Mouse (Mus musculus) thymus, postnatal 36 days (tissue): Measurements from ENCODE around the gene H2-T23.
"Not testable (repeated sequence)": the region's sequence is repeated elsewhere in the genome, so short reads cannot be mapped to it uniquely, and the experiment has no call there.

Experiments
- DNase-seq, 2 experiments: peaks; one replicate each; pipeline ENCODE4 v3.0.0; 2022; ENCODE audit warnings: mixed read lengths in 2 of 2

The H2-T23 gene

DNA sequence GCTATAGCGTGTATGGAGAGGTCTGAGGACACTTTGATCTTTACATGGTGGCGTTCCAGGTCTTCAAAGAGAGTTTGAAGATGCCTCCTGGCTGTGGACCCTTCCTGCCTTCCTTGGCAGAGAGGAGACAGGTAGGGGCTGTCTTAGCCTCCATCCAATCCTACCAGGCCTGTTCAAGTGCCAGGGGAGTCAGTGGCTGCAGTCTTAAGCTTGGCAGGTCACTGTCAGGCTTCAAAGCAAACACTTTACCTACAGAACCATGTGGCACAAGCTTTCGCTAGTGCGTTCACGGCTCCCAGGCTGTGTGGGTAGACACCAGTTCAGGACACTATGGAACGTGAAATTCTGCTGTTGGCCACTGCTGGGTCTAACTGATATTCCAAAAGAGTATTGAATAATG is 9.7 kb downstream of the H2-T23 start:
- no peak for DNase-seq

DNA sequence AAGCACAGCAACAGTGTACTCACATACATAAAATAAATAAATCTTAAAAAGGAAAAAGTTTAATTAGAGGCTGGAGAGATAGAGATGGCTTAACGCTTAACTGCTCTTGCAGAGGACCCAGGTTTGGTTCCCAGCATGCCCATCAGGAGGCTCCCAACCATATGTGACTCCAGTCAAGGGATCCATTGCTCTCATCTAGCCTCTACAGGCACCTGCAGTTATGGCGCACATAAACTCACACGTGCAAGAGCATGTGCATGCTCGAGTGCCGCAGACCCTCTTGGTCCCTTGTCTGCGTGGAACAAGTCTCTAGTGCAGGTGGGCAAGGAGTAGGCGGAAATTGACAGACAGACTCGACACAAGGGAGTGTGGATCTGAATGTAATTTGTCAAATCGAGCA is 10.6 kb downstream of the H2-T23 start:
- DNase-seq = peak in 1 of 2 experiments; percentile 35

DNA sequence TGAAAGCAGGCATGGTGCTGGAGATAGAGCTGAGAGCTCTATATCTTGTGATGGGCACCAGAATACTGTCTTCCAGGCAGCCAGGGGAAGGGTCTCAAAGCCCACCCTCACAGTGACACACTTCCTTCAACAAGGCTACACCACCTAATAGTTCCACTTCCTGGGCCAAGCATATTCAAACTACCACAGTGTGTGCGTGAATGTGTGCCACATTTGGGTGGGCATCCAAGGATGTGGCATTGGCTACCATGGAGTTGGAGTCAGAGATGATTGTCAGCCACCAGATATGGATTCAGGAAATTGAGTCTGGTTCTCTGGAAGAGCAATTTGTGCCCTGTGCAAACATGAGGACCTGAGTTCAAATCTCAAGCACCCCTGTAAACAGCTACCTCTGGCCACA is 11.3 kb downstream of the H2-T23 start:
- DNase-seq = no peak

DNA sequence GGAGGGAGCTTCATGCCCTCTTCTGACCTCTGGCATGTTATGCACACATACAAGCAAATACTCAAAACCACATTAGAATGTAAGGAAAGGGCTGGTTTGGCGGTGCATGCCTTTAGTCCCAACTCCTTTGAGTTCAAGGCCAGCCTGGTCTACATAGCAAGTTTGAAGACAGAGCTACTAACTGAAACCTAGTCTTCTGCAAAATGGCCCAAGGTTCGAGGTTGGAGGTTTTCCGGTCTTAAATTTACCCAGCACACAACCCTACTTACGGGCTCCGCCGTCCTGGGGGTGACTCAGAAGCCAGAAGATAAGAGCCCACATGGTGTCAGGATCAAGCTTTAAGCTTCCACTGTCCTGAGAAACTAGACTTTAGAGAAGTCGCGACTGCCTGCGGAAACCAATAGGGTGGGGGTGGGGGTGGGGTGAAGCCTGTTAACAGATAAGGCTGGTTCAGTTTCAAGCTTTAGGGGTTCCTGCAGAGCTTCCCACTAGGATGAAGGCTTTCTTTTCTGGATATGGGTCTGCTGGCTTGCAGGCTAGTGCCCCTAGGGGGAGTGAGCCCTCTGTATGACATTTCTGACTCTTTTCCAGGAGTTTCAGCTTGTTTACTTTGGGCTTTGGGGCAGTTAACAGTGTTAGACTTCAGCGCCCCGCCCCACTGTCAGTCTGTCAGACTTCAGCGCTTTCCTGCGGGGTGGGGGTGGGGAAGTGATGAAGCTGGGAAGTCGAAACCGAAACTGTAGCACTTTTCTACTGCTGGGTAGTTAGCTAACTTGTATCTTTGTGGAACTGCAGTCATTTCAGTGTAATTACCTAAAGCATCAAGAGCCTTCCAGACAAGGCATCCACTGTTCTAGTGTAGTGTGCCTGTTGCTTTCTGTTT is 12.2 kb downstream of the H2-T23 start, which contains the start of gene H2-T24:
H2-T24 (minus strand) TSS at position 370 of the 883 bp plus-strand sequence.
- peak; percentile 83 to 85 for DNase-seq

DNA sequence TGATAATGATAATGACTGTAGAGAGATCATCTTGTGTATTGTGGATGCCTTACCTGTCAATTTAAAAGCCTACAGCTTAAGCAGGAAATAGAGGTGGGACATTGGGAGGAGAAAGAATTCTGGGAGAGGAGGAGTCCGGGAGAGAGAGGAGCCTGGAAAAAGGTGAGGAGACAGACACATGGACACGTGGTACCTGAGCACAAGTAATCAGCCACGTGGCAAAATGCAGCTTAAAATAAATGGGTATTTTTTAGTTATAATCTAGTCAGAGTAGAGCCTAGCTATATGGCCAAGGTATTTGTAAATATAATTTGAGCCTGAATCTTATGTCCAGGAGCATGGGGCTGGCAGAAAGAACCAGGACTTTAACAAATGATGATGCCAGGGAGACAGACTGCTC is 13.1 kb downstream of the H2-T23 start:
- DNase-seq = no peak

DNA sequence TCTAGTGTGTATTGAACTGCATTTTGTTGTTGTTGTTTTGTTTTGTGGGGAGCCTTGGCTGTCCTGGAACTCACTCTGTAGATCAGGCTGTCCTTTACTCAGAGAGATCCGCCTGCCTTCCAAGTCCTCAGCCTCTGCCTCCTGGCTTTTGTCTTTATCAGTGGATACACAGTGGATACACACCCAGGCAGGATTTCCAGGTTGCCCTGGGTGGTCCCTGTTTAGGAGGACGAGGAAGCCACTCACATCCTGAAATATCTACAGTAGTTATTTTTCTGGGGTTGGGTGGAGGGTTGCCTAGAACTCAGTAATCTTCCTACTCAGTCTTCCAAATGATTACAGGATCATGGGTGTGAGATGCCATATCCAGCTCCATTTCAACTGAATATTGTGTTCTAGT is 13.7 kb downstream of the H2-T23 start:
- no peak for DNase-seq

DNA sequence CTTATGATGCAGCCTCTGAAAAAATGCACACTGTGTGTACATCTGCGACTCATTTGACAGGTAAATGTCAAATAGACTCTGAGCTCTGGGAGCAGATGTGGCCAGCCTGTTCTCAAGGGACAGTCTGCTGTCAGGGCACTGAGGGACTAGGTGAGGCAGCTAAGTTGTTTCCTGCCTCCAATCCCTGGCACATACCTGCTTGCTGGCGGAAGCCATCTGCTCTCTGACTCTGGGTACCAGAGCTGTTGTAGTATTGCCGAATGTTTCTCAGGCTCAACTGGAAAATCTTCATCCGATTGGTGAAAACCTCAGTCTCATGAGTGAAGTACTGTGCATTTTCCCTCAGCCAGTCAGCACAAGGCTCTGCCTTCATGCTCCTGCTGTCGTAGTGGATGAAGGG is 15.6 kb downstream of the H2-T23 start:
- no peak for DNase-seq

DNA sequence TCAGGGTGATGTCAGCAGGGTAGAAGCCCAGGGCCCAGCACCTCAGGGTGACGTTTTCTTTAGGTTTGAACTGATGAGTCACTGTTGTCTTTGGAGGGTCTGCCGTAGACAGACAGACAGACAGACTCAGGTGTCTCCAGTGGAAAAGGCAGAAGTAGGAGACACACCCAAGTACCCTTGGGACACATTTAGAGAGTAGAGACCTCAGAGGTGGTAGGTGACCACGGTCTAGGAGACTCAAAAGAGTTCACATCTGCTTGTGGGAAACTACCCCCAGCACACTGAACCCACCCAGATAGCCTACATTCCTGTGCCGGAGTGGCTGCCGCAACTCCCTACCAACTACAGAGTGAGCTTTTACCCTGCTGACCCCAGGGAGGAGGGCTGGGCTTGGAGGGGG is 17.7 kb downstream of the H2-T23 start:
- no peak for DNase-seq

DNA sequence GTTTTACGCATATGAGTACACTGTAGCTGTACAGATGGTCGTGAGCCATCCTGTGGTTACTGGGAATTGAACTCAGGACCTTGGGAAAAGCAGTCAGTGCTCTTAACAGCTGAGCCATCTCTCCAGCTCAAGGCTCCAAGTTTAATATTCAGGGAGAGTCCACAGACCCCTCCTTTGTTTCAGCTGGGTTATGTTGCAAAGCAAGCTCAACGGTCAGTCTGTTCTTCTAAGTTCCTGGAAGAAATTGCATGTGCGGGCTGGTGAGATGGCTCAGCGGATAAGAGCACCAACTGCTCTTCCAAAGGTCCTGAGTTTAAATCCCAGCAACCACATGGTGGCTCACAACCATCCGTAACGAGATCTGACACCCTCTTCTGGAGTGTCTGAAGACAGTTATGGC is 28.2 kb downstream of the H2-T23 start:
- DNase-seq = not testable (repeated sequence)

DNA sequence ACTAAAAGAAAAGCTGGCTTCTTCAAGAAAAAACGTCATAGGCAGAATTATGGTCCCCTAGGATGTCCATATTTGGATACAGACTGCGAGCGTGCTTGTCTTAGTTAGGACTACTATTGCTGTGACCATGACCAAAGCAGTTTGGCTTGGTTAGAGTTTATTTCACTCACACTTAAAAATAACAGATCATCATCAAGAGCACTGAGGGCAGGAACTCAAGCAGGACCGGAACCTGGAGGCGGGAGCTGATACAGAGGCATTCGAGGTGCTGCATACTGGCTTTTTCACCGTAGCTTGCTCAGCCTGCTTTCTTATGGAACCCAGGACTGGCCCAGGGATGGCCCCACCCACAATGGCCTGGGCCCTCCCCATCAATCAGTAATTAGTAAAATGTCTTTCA is 29.3 kb downstream of the H2-T23 start:
- DNase-seq = no peak

DNA sequence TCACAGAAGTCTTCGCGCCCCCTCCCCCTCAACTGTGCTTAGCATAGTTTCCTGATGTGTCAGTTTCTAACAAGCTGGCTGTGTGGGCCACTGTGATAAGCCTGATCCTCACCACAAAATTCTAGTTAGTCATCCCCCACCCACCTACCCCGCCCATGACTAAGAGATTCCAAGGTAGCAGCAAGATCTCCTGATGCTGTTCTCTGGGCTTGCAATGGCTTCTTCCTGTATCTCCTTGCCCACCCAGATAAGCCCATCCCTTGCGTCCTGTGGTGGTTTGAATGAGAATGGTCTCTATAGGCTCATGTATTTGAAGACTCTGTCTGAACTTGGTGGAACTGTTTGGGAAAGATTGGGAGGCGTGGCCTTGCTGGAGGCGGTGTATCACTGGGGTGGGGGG is 30.7 kb downstream of the H2-T23 start:
- peak; percentile 20 to 37 for DNase-seq

DNA sequence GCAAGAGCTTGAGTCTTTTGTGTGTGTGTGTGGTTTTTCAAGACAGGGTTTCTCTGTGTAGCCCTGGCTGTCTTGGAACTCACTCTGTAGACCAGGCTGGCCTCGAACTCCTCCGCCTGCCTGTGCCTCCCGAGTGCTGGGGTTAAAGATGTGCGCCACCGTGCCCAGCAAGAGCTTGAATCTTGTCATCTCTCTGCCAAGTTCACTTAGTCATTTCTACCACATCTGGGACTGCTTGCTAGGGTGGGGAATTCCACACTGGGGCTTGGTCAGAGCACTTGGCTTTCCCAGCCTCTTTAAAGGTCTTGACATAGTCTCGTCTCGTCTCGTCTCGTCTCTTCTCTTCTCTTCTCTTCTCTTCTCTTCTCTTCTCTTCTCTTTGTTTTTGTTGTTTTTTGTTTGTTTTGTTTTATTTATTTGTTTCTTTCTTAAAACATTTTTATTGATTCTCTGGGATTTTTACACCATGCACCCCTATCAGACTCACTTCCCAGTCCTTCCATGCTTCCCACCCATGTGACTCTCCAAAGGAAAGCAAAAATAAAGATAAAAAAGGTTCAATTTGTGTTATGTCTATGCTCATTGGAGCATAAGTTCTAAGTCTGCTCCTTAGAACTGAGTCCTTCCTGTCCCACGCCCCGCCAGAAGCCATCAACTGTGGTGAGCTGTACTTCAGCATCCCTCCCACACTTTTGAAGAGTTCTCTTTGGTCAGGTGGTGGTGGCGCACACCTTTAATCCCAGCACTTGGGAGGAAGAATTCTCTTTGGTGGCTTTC is 31.3 kb downstream of the H2-T23 start:
- peak; percentile 36 to 62 for DNase-seq

DNA sequence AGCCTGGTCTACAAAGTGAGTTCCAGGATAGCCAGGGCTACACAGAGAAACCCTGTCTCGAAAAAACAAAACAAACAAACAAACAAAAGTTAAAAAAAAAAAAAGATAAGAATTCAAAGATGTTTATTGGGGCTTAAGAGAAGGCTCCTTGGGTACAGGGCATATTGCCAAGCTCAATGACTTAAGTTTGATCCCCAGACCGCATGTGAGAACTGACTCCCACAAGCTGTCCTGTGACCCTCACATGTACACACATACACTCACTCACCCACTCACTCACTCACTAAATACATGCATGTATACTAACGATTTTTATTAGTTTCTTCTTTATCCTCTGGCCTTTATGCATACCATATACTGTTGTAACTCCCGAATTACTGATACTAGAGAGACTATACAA is 32.3 kb downstream of the H2-T23 start:
- no peak for DNase-seq

DNA sequence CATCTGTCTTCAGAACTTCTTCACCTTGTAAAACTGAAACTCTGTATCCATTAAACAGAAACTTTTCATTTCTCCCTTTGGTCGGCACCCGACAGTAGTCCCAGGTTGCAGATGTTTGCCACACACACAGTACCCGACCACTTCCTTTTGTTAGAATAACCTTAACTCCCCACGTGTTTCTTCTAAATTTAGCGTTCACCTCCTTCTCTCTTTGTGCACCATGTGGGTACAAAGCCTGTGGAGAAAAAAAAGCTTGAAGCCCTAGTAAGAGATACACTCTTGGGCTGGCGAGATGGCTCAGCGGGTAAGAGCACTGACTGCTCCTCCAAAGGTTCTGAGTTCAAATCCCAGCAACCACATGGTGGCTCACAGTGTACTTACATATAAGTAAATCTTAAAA is 33.3 kb downstream of the H2-T23 start:
- DNase-seq = peak; percentile 82 to 84

DNA sequence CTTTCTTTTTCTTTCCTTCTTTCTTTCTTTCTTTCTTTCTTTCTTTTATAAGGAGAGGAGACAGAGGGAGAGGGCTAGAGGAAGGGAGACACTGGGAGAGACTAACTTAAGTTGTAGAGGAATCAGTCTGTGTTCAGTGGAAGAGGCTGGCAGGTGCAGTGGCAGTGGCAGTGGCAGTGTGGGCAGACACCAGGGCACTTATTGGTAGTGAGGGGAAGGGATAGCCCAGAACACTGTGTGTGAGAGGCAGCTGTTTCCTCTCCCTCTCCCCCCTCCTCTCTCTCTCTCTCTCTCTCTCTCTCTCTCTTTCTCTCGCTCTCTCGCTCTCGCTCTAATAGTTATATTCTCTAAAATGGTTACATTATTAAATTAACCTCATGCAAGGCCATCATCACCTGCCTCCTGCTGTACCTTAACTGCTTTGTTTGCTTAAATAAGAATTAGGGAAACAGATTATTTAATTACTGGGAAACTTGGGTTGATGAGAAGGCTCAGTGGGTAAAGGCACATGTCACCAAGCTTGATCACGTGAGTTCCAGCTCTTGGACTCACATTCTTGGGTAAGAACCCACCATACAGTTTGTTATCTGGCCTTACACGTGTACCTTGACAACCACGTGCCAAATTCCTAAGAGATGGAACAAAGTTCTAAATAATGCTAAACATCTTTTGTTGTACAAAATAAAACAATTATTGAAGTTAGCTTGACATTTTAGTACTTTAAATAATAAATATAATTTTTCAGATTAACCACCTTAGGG is 33.9 kb downstream of the H2-T23 start:
- peak; percentile 32 to 57 for DNase-seq

DNA sequence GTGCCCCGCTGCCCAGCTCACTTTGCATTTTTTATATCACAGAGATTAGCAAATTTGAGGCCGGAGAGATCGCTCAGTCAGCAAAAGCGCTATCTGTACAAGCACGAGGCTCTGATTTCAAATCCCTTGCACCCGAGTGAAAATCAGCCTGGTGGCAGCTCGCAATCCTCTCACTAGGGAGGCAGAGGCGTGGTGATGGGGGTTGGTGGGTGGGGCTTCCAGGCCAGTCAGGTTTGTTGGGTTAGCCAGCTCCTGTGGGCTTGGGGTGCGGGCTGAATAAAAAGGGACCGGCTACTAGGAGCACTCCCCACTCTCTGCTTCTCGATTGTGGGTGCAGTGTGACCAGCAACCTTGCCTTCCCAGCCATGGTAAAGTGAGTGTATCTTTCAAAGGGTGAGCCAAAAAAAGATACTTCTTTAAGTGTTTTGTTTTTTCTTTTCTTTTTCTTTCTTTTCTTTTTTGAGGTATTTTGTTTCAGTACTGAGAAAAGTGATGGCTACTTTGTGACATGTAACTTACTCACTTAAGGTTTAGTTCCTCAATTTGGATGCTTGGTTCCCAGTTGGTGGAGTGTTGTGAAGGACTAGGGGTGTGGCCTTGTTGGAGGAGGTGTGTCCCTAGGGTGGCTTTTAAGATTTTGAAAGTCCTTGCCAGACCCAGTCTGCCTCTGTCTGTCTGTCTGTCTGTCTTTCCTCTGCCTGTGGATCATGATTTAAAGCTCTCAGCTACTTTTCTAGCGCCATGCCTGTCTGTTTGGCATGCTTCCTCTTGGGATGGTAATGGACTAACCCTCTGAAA is 34.7 kb downstream of the H2-T23 start:
- peak; percentile 57 to 68 for DNase-seq

DNA sequence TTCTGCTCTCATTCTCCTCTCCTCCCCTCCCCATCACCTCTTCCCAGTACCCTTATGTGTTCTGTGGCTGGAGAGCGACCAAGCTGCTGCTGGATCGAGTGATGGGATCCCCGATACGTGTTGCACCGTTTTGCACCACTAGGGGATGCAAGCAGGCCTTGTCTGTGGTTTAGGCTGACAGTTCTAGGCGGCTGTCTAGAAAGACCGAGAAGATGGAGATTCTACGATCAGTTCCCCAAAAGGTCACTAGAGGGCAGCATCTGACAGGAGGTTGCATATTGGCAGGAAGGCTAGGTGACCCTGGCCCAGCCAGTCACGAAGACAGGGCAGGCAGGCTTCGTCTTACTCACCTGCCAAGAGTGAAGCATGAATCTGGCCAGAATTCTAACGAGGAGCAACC is 35.7 kb downstream of the H2-T23 start:
- peak; percentile 94 to 98 for DNase-seq

DNA sequence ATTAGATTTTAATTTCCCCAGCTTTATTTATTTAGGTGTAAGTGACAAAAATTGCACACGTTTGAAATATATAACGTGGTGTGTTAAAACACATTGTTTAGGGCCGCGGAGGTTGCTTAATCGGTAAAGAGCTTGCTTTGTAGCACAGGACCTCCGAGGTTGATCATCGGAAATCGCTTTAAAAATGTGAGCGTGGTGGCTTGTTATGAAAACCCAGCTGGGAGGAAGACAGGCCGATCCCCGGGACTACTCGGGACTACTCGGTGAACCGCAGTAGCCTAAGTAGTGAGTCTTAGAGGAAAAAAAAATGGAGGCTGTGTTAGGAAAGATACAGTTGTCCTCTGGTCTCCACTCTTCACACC is 37.8 kb downstream of the H2-T23 start:
- DNase-seq = no peak

DNA sequence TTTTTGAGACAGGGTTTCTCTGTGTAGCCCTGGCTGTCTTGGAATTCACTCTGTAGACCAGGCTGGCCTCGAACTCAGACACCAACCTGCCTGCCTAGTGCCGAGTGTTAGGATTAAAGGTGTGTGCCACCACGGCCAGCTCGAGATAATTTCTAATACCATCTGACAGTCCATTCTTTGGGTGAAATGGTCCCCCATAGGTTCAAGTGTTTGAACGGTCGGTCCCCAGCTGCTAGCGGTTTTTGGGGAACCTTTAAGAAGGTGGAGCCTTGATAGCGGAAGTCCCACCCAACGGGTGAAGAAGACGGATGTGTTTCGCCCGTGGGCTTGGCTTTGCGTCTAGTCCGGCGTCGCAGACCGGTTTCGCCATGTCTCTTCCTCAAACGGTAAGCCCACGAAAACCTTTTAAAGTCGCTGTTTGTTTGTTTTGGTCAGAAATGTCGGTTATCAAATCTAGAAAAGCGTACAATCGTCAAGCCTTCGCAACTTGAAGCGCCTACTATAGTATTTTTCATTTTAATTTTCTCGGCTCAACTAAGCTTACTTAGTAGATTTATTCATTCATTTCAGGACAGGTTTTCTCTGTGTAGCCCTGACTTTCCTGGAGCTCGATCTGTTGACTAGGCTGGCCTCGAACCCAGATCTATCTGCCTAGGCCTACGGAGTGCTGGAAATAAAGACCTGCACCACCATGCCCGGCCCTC is 38.3 kb downstream of the H2-T23 start:
- peak; percentile 75 to 79 for DNase-seq

DNA sequence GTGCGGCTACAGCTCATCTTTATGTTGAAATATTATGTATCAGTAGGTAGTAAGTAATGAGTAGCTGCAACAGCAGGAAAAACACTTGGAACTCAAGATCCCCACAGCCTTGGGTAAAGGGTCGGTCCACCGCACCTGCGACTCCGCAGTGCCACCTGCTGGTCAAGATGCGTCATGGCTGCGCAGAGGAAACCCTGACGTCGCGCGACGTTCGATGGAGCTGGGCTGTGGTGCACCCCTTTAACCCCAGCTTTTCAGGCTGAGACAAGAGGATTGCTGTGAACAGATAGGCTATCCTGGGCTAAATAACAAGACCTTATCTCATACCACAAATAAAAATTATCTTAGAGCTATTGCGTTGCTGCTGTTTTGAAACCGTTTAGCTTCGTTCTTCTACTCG is 39.0 kb downstream of the H2-T23 start:
- peak; percentile 78 to 79 for DNase-seq

DNA sequence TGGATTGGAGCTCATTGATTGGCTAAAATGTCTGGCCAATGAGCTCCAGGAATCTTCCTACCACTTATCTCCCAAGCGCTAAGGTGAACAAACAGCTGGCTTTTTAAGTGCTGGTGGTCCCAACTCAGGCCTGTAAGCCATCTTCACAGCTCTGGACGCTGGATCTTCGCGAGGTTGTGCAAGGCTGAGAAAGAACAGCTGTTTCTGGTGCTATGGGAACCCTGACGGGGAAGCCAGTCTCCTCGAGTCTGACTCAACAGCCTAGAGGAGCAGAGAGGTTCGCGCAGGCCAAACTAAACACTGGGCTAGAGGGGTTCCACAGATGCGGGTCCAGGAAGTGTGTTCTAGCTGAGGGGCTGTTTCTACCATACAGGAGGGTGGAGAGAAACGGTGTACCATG is 40.9 kb downstream of the H2-T23 start:
- no peak for DNase-seq

DNA sequence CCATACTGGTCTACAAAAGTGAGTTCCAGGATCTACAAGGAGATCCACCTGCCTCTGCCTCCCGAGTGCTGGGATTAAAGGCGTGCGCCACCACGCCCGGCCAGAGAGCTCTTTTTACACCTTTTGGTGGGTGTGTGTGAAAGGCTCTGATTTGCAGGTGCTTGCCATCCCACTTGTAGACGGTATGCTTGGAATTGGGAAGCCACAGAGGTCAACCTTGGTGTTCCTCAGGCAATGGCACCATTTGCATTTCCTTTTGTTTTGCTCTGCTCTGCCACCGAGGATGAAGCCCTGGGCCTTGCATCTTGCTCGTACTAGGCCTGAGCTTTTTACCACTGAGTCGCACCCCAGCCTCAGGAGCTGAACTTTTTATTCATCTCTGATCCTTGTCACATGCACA is 50.9 kb downstream of the H2-T23 start:
- DNase-seq = no peak
